Mouse (Mus musculus): ENCODE results near the gene Tnik. TPM values are rescaled to one million over a fixed set of nuclear protein-coding genes. Genes with fewer than 3 reads are reported as not detected.
A peak's percentile ranks its signal among the peaks of the same experiment; 100 is the strongest.

The Tnik gene
- polyA plus RNA-seq, 1 experiment from 2014 or later = 14.7 TPM

- H3K9ac ChIP-seq = no peak overlapping the region
- WGBS = 74% methylated on average over 5 of the region's 5 CpGs
- H3K36me3 ChIP-seq = no peaks in the 10 kb centered on the region
- H3K27ac ChIP-seq = no peak overlapping the region
- H3K4me1 ChIP-seq = peaks cover 4% of the 10 kb centered on the region; the same call in 1 of the 2 replicates
- ATAC-seq (ENCODE audit: insufficient read depth, low FRiP score, low read depth) = no peak
- H3K4me3 ChIP-seq (replicated peaks) = peak overlapping the region; percentile 76; the same call in 1 of the 2 replicates
- no peaks in the 10 kb centered on the region for H3K27me3 ChIP-seq (replicated peaks)
- no peaks in the 10 kb centered on the region for H3K9me3 ChIP-seq
- H3K4me2 ChIP-seq = peak overlapping the region; percentile 85; the same call in 1 of the 2 replicates
These were observed 2.6 kb downstream of the Tnik start for GRCm38 (mm10) chr3:28265656-28266055.

- ATAC-seq (ENCODE audit: insufficient read depth, low FRiP score, low read depth) = no peak
- no peaks in the 10 kb centered on the region for H3K36me3 ChIP-seq
These were observed 4.2 kb downstream of the Tnik start for GRCm38 (mm10) chr3:28267211-28267610.

GRCm38 (mm10) chr3:28269716-28270115 is 6.7 kb downstream of the Tnik start:
- 51% methylated on average over 2 of the region's 2 CpGs for WGBS
- H3K4me3 ChIP-seq (replicated peaks) = no peak overlapping the region
- H3K4me1 ChIP-seq = peaks cover 4% of the 10 kb centered on the region; the same call in 1 of the 2 replicates
- no peak overlapping the region for H3K4me2 ChIP-seq
- no peak overlapping the region for H3K27ac ChIP-seq
- H3K9me3 ChIP-seq = no peaks in the 10 kb centered on the region
- H3K36me3 ChIP-seq = no peaks in the 10 kb centered on the region
- ATAC-seq (ENCODE audit: insufficient read depth, low FRiP score, low read depth) = no peak
- H3K27me3 ChIP-seq (replicated peaks) = no peaks in the 10 kb centered on the region
- no peak overlapping the region for H3K9ac ChIP-seq

More at GRCm38 (mm10) chr3:28267211-28267610, 4.2 kb downstream of the Tnik start:
- H3K27ac ChIP-seq = no peak overlapping the region
- H3K4me3 ChIP-seq (replicated peaks) = no peak overlapping the region
- H3K4me2 ChIP-seq = no peak overlapping the region
- H3K27me3 ChIP-seq (replicated peaks) = no peaks in the 10 kb centered on the region
- 67% methylated on average over 7 of the region's 7 CpGs for WGBS
- H3K9ac ChIP-seq = no peak overlapping the region
- no peaks in the 10 kb centered on the region for H3K9me3 ChIP-seq
- H3K4me1 ChIP-seq = peaks cover 4% of the 10 kb centered on the region; the same call in 1 of the 2 replicates

GRCm38 (mm10) chr3:28271884-28272283 is 8.9 kb downstream of the Tnik start:
- Histone ChIP-seq H3K9ac (no peak overlapping the region), H3K36me3 (no peaks in the 10 kb centered on the region), H3K27me3 (replicated peaks) (no peaks in the 10 kb centered on the region), H3K4me1 (no peaks in the 10 kb centered on the region), H3K4me2 (no peak overlapping the region), H3K9me3 (no peaks in the 10 kb centered on the region), H3K27ac (no peak overlapping the region), H3K4me3 (replicated peaks) (no peak overlapping the region)
- no peak for ATAC-seq (ENCODE audit: insufficient read depth, low FRiP score, low read depth)

- WGBS = 88% methylated on average over 4 of the region's 4 CpGs
- no peak for ATAC-seq (ENCODE audit: insufficient read depth, low FRiP score, low read depth)
- Histone ChIP-seq H3K9me3 (no peaks in the 10 kb centered on the region), H3K9ac (no peak overlapping the region), H3K27me3 (replicated peaks) (no peaks in the 10 kb centered on the region), H3K4me1 (no peaks in the 10 kb centered on the region), H3K4me3 (replicated peaks) (no peak overlapping the region), H3K36me3 (no peaks in the 10 kb centered on the region), H3K4me2 (no peak overlapping the region), H3K27ac (no peak overlapping the region)
These were observed 11.7 kb downstream of the Tnik start for GRCm38 (mm10) chr3:28274763-28275162.

- no peak overlapping the region for H3K4me2 ChIP-seq
- H3K27me3 ChIP-seq (replicated peaks) = no peaks in the 10 kb centered on the region
- no peaks in the 10 kb centered on the region for H3K4me1 ChIP-seq
- H3K4me3 ChIP-seq (replicated peaks) = no peak overlapping the region
- WGBS = 67% methylated on average over 1 of the region's 1 CpGs
- no peak overlapping the region for H3K9ac ChIP-seq
- H3K9me3 ChIP-seq = no peaks in the 10 kb centered on the region
- no peak overlapping the region for H3K27ac ChIP-seq
- no peaks in the 10 kb centered on the region for H3K36me3 ChIP-seq
- ATAC-seq (ENCODE audit: insufficient read depth, low FRiP score, low read depth) = no peak
These were observed 26.7 kb downstream of the Tnik start for GRCm38 (mm10) chr3:28289693-28290092.

GRCm38 (mm10) chr3:28301378-28301777 is 38.4 kb downstream of the Tnik start:
- Histone ChIP-seq H3K9ac (no peak overlapping the region), H3K27ac (no peak overlapping the region), H3K4me3 (replicated peaks) (no peak overlapping the region), H3K27me3 (replicated peaks) (no peaks in the 10 kb centered on the region), H3K36me3 (no peaks in the 10 kb centered on the region), H3K4me1 (0 out of 2 replicates have a peak, but pooled peaks cover 5% of the 10 kb centered on the region), H3K4me2 (no peak overlapping the region), H3K9me3 (no peaks in the 10 kb centered on the region)
- WGBS = 68% methylated on average over 4 of the region's 4 CpGs
- no peak for ATAC-seq (ENCODE audit: insufficient read depth, low FRiP score, low read depth)

GRCm38 (mm10) chr3:28303915-28304314 is 40.9 kb downstream of the Tnik start:
- no peaks in the 10 kb centered on the region for H3K9me3 ChIP-seq
- no peak overlapping the region for H3K27ac ChIP-seq
- H3K4me1 ChIP-seq = 0 out of 2 replicates have a peak, but pooled peaks cover 5% of the 10 kb centered on the region
- no peaks in the 10 kb centered on the region for H3K36me3 ChIP-seq
- H3K27me3 ChIP-seq (replicated peaks) = no peaks in the 10 kb centered on the region
- H3K4me2 ChIP-seq = no peak overlapping the region
- H3K4me3 ChIP-seq (replicated peaks) = no peak overlapping the region
- H3K9ac ChIP-seq = no peak overlapping the region
- ATAC-seq (ENCODE audit: insufficient read depth, low FRiP score, low read depth) = no peak
- WGBS = 79% methylated on average over 5 of the region's 5 CpGs

GRCm38 (mm10) chr3:28306852-28307251 is 43.8 kb downstream of the Tnik start:
- no peaks in the 10 kb centered on the region for H3K9me3 ChIP-seq
- no peaks in the 10 kb centered on the region for H3K27me3 ChIP-seq (replicated peaks)
- H3K4me3 ChIP-seq (replicated peaks) = no peak overlapping the region
- H3K4me1 ChIP-seq = no peaks in the 10 kb centered on the region
- H3K36me3 ChIP-seq = no peaks in the 10 kb centered on the region
- no peak overlapping the region for H3K9ac ChIP-seq
- no peak for ATAC-seq (ENCODE audit: insufficient read depth, low FRiP score, low read depth)
- no peak overlapping the region for H3K27ac ChIP-seq
- no peak overlapping the region for H3K4me2 ChIP-seq
- WGBS = 77% methylated on average over 3 of the region's 3 CpGs

GRCm38 (mm10) chr3:28314438-28314837 is 51.4 kb downstream of the Tnik start:
- Histone ChIP-seq H3K4me1 (no peaks in the 10 kb centered on the region), H3K9me3 (no peaks in the 10 kb centered on the region), H3K9ac (no peak overlapping the region), H3K36me3 (no peaks in the 10 kb centered on the region), H3K27ac (no peak overlapping the region), H3K4me2 (no peak overlapping the region), H3K27me3 (replicated peaks) (no peaks in the 10 kb centered on the region), H3K4me3 (replicated peaks) (no peak overlapping the region)
- ATAC-seq (ENCODE audit: insufficient read depth, low FRiP score, low read depth) = no peak
- WGBS = 95% methylated on average over 2 of the region's 2 CpGs

- no peak overlapping the region for H3K9ac ChIP-seq
- H3K9me3 ChIP-seq = no peaks in the 10 kb centered on the region
These were observed 54.3 kb downstream of the Tnik start for GRCm38 (mm10) chr3:28317339-28317738.

GRCm38 (mm10) chr3:28321635-28322034 is 58.6 kb downstream of the Tnik start:
- Histone ChIP-seq H3K9me3 (no peaks in the 10 kb centered on the region), H3K4me3 (replicated peaks) (no peak overlapping the region), H3K36me3 (no peaks in the 10 kb centered on the region), H3K27ac (no peak overlapping the region), H3K9ac (no peak overlapping the region), H3K27me3 (replicated peaks) (no peaks in the 10 kb centered on the region), H3K4me1 (no peaks in the 10 kb centered on the region), H3K4me2 (no peak overlapping the region)
- 78% methylated on average over 8 of the region's 8 CpGs for WGBS
- no peak for ATAC-seq (ENCODE audit: insufficient read depth, low FRiP score, low read depth)

More at GRCm38 (mm10) chr3:28317339-28317738, 54.3 kb downstream of the Tnik start:
- no peaks in the 10 kb centered on the region for H3K4me1 ChIP-seq
- no peaks in the 10 kb centered on the region for H3K36me3 ChIP-seq
- H3K4me3 ChIP-seq (replicated peaks) = no peak overlapping the region
- 65% methylated on average over 1 of the region's 1 CpGs for whole genome bisulfite sequencing
- H3K4me2 ChIP-seq = no peak overlapping the region
- no peak overlapping the region for H3K27ac ChIP-seq
- no peaks in the 10 kb centered on the region for H3K27me3 ChIP-seq (replicated peaks)
- ATAC-seq (ENCODE audit: insufficient read depth, low FRiP score, low read depth) = no peak

GRCm38 (mm10) chr3:28325613-28326233 is 62.7 kb downstream of the Tnik start:
- ATAC-seq (ENCODE audit: insufficient read depth, low FRiP score, low read depth) = no peak
- 85% methylated on average over 8 of the region's 8 CpGs for WGBS
- H3K9me3 ChIP-seq = no peaks in the 10 kb centered on the region

More at GRCm38 (mm10) chr3:28325613-28326233, 62.7 kb downstream of the Tnik start:
- H3K4me2 ChIP-seq = no peak overlapping the region
- no peak overlapping the region for H3K9ac ChIP-seq
- H3K27ac ChIP-seq = no peak overlapping the region
- H3K27me3 ChIP-seq (replicated peaks) = no peaks in the 10 kb centered on the region
- H3K36me3 ChIP-seq = no peaks in the 10 kb centered on the region
- H3K4me1 ChIP-seq = no peaks in the 10 kb centered on the region
- no peak overlapping the region for H3K4me3 ChIP-seq (replicated peaks)
